Mouse (Mus musculus): Measurements from ENCODE around the gene Large1. TPM values are rescaled to one million over a fixed set of nuclear protein-coding genes. Genes with fewer than 3 reads are reported as not detected.

Large1 gene
- total and polyA plus RNA-seq, 3 experiments, result not detected

DNA sequence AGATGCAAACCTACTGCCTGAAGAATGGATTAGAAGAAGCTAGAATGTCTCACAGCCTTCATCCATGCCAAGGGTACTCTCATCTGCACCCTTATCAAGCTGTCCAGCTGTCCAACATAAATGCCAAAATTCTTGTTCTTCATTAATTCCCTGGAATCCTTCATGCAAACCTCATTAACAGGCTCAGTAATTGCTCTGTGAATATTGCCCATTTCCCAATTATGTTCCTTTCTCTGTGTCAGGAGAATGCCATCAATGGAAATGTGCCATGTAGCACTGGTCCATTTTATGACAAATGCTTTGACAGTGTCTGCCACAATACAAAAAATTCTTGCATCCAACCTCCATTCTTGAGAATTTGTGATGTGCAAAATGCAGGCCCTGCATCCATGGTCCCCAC, 82.3 kb downstream of the Large1 start:
- in situ Hi-C loops (cut with MboI; ENCODE audit: low pct_ligation_motif_present, low pct_unique_long_range_greater_than_20kb, low sequenced_read_pairs), result no loop called here
- dilution Hi-C loops (cut with MboI; ENCODE audit: extremely low pct_ligation_motif_present, extremely low pct_unique_long_range_greater_than_20kb, low sequenced_read_pairs), result no loop called here

DNA sequence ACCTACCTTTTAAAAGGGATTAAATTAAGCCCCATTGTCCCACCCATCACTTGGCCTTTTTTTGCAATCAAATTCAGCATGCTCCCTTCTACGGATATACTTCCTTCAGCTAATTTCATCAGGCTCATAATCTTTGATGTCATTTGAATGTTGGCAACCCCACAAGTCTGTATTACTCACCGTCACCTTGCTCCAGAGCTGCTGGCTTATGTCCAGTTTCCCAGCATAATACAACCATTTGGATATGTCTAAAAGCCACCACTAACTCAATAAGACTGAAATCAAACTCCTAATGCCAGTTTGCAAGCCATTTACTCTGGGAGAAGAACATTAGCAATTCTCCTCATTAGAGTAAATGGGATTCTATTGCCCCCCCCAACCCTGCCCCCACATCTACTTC, 95.4 kb downstream of the Large1 start:
- Histone ChIP-seq H3K4me2 (ENCODE audit: insufficient read depth, low read depth, poor library complexity, severe bottlenecking) (no peak overlapping the region), H3K27ac (ENCODE audit: insufficient read depth, low read depth) (no peak overlapping the region), H3K4me3 (replicated peaks in 1 of 3; ENCODE audit: low read depth in 2 of 3, low read length in 2 of 3, poor library complexity in 1 of 3) (no peak overlapping the region), H3K36me3 (replicated peaks in 1 of 2; ENCODE audit: control insufficient read depth in 1 of 2, insufficient read depth in 1 of 2, low read length in 1 of 2) (no peaks in the 10 kb centered on the region), H3K9ac (ENCODE audit: insufficient read depth, low read depth) (no peak overlapping the region), H3K9me3 (replicated peaks; ENCODE audit: low read length) (peaks cover 28% of the 10 kb centered on the region), H3K79me2 (replicated peaks; ENCODE audit: control insufficient read depth, extremely low read depth, insufficient read depth, poor library complexity, severe bottlenecking) (no peaks in the 10 kb centered on the region), H3K4me1 (ENCODE audit: control insufficient read depth in 1 of 2, insufficient read depth in 2 of 2) (no peaks in the 10 kb centered on the region), H3K27me3 (replicated peaks) (no peaks in the 10 kb centered on the region)
- no peak for DNase-seq (ENCODE audit: extremely low read depth)
- dilution Hi-C loops (cut with MboI; ENCODE audit: extremely low pct_ligation_motif_present, extremely low pct_unique_long_range_greater_than_20kb, low sequenced_read_pairs) (no loop called here), in situ Hi-C loops (cut with MboI; ENCODE audit: low pct_ligation_motif_present, low pct_unique_long_range_greater_than_20kb, low sequenced_read_pairs) (no loop called here)
- TF ChIP-seq CHD2 (IDR thresholded peaks at IDR 0.05; ENCODE audit: low read length) (no peak), MAFK (IDR thresholded peaks at IDR 0.05; ENCODE audit: insufficient replicate concordance, low read length) (no peak), GABPA (IDR thresholded peaks at IDR 0.05; ENCODE audit: insufficient replicate concordance, low read depth, low read length) (no peak)

More for the DNA sequence above, 82.3 kb downstream of the Large1 start:
- Histone ChIP-seq H3K4me2 (ENCODE audit: insufficient read depth, low read depth, poor library complexity, severe bottlenecking) (no peak overlapping the region), H3K27ac (ENCODE audit: insufficient read depth, low read depth) (no peak overlapping the region), H3K4me1 (ENCODE audit: control insufficient read depth in 1 of 2, insufficient read depth in 2 of 2) (no peaks in the 10 kb centered on the region), H3K4me3 (replicated peaks in 1 of 3; ENCODE audit: low read depth in 2 of 3, low read length in 2 of 3, poor library complexity in 1 of 3) (no peak overlapping the region), H3K79me2 (replicated peaks; ENCODE audit: control insufficient read depth, extremely low read depth, insufficient read depth, poor library complexity, severe bottlenecking) (no peaks in the 10 kb centered on the region), H3K9ac (ENCODE audit: insufficient read depth, low read depth) (no peak overlapping the region), H3K27me3 (replicated peaks) (no peaks in the 10 kb centered on the region), H3K36me3 (replicated peaks in 1 of 2; ENCODE audit: control insufficient read depth in 1 of 2, insufficient read depth in 1 of 2, low read length in 1 of 2) (no peaks in the 10 kb centered on the region), H3K9me3 (replicated peaks; ENCODE audit: low read length) (peaks cover 65% of the 10 kb centered on the region)
- TF ChIP-seq JUN (IDR thresholded peaks at IDR 0.05; ENCODE audit: insufficient read depth, low read depth, low read length), result no peak
- TF ChIP-seq MXI1 (IDR thresholded peaks at IDR 0.05; ENCODE audit: low read depth, low read length), result no peak
- TF ChIP-seq SIN3A (IDR thresholded peaks at IDR 0.05; ENCODE audit: low read length), result no peak
- TF ChIP-seq E2F4 (IDR thresholded peaks at IDR 0.05; ENCODE audit: insufficient replicate concordance, low read depth, low read length), result no peak
- TF ChIP-seq ETS1 (conservative IDR thresholded peaks at IDR 0.05; ENCODE audit: low read depth, low read length), result no peak
- TF ChIP-seq BHLHE40 (IDR thresholded peaks at IDR 0.05; ENCODE audit: low read depth, low read length), result no peak
- no peak for TF ChIP-seq GABPA (IDR thresholded peaks at IDR 0.05; ENCODE audit: insufficient replicate concordance, low read depth, low read length)
- no peak for TF ChIP-seq EP300 (IDR thresholded peaks at IDR 0.05; ENCODE audit: low read length)
- no peak for TF ChIP-seq MYC (IDR thresholded peaks at IDR 0.05; ENCODE audit: low read depth, low read length)
- no peak for TF ChIP-seq CHD1 (IDR thresholded peaks at IDR 0.05; ENCODE audit: low read depth, low read length)
- no peak for TF ChIP-seq MAX (IDR thresholded peaks at IDR 0.05; ENCODE audit: low read length)
- TF ChIP-seq PAX5 (IDR thresholded peaks at IDR 0.05; ENCODE audit: low read length), result no peak
- no peak for TF ChIP-seq IRF4 (IDR thresholded peaks at IDR 0.05; ENCODE audit: low read depth, low read length)
- TF ChIP-seq CTCF (conservative IDR thresholded peaks at IDR 0.05 in 1 of 2, IDR thresholded peaks at IDR 0.05 in 1 of 2; ENCODE audit: low read depth in 2 of 2, low read length in 2 of 2), result no peak
- no peak for TF ChIP-seq NELFE (IDR thresholded peaks at IDR 0.05; ENCODE audit: low read depth, low read length)
- no peak for TF ChIP-seq RCOR1 (conservative IDR thresholded peaks at IDR 0.05; ENCODE audit: low read depth, low read length)
- TF ChIP-seq HCFC1 (IDR thresholded peaks at IDR 0.05; ENCODE audit: low read depth, low read length), result no peak
- TF ChIP-seq KAT2A (IDR thresholded peaks at IDR 0.05; ENCODE audit: insufficient replicate concordance, low read length), result no peak
- no peak for TF ChIP-seq POLR2A (IDR thresholded peaks at IDR 0.05; ENCODE audit: low read depth, low read length)
- TF ChIP-seq JUND (conservative IDR thresholded peaks at IDR 0.05; ENCODE audit: low read depth, low read length), result no peak
- no peak for DNase-seq (ENCODE audit: extremely low read depth)

Data from CH12.LX (cell line).